Mouse (Mus musculus): ENCODE data around the gene Mcts2.
A peak's percentile ranks its signal among the peaks of the same experiment; 100 is the strongest.
"Not testable (repeated sequence)": the region's sequence is repeated elsewhere in the genome, so short reads cannot be mapped to it uniquely, and the experiment has no call there.

The Mcts2 gene

GRCm38 (mm10) chr2:152686806-152687267, at the start of gene Mcts2:
Gene Mcts2, plus strand, starts transcription at chr2:152687035.
- DNase-seq, result no peak

- DNase-seq, result no peak
These were observed 49.5 kb upstream of the Mcts2 start for GRCm38 (mm10) chr2:152637381-152637780.

- no peak for DNase-seq
These were observed 48.0 kb upstream of the Mcts2 start for GRCm38 (mm10) chr2:152638865-152639264.

GRCm38 (mm10) chr2:152639406-152640113, 47.3 kb upstream of the Mcts2 start:
- DNase-seq, result no peak

GRCm38 (mm10) chr2:152652901-152653620, 33.8 kb upstream of the Mcts2 start:
- DNase-seq, result no peak

- no peak for DNase-seq
These were observed 32.7 kb upstream of the Mcts2 start for GRCm38 (mm10) chr2:152653874-152654715.

GRCm38 (mm10) chr2:152657398-152657797, 29.4 kb upstream of the Mcts2 start:
- DNase-seq, result no peak

GRCm38 (mm10) chr2:152661163-152661562, 25.7 kb upstream of the Mcts2 start:
- DNase-seq, result no peak

- DNase-seq, result not testable (repeated sequence)
These were observed 20.6 kb upstream of the Mcts2 start for GRCm38 (mm10) chr2:152666191-152666590.

GRCm38 (mm10) chr2:152669256-152669638, 17.6 kb upstream of the Mcts2 start, which contains the start of gene H13:
Gene H13, plus strand, starts transcription at chr2:152669461.
- DNase-seq, result peak; percentile 90 to 91

- peak in 1 of 2 experiments; percentile 32 for DNase-seq
These were observed 17.0 kb upstream of the Mcts2 start for GRCm38 (mm10) chr2:152669639-152670484.

GRCm38 (mm10) chr2:152670983-152671641, 15.7 kb upstream of the Mcts2 start:
- peak; percentile 90 to 93 for DNase-seq

- peak; percentile 77 to 83 for DNase-seq
These were observed 15.2 kb upstream of the Mcts2 start for GRCm38 (mm10) chr2:152671642-152671999.

GRCm38 (mm10) chr2:152672166-152672565, 14.7 kb upstream of the Mcts2 start:
- no peak for DNase-seq

- no peak for DNase-seq
These were observed 12.7 kb upstream of the Mcts2 start for GRCm38 (mm10) chr2:152674148-152674547.

GRCm38 (mm10) chr2:152675252-152675791, 11.5 kb upstream of the Mcts2 start:
- no peak for DNase-seq

- DNase-seq, result peak in 1 of 2 experiments; percentile 38
These were observed 8.5 kb upstream of the Mcts2 start for GRCm38 (mm10) chr2:152678302-152678701.

- no peak for DNase-seq
These were observed 7.9 kb upstream of the Mcts2 start for GRCm38 (mm10) chr2:152678925-152679324.

- DNase-seq, result no peak
These were observed 7.0 kb upstream of the Mcts2 start for GRCm38 (mm10) chr2:152679701-152680355.

- no peak for DNase-seq
These were observed 3.7 kb upstream of the Mcts2 start for GRCm38 (mm10) chr2:152683086-152683485.

GRCm38 (mm10) chr2:152686399-152686798, 436 bp upstream of the Mcts2 start:
- no peak for DNase-seq
